Mouse (Mus musculus) intestine, postnatal 0 days (tissue): ENCODE measurements at regions not wholly inside any gene's neighbourhood (a gene's known extent, or its start where the extent isn't known, plus 50 kb on each side); places are given as distances from the start of the nearest gene placed in this dataset.
"Not testable (repeated sequence)": the region's sequence is repeated elsewhere in the genome, so short reads cannot be mapped to it uniquely, and the experiment has no call there.

ENCODE experiments used
- ATAC-seq: fragments of 200-750 bp; cut with Nextera tagmentation; 2 replicates; pipeline ENCODE4 v1.8.0; 2017; ENCODE audit warnings: mild to moderate bottlenecking, moderate TSS enrichment, moderate library complexity
- H3K27ac ChIP-seq: fragments of 300-500 bp; sonication (generic); 2 replicates; pipeline ENCODE4 v1.5.1; 2014; ENCODE audit warnings: mild to moderate bottlenecking, low read depth, low read length, moderate library complexity
- H3K27me3 ChIP-seq: fragments of 300-500 bp; sonication (generic); replicated peaks from 2 replicates; pipeline ENCODE4 v1.6.1; 2014; ENCODE audit warnings: low read length, mixed read lengths; ENCODE audit not compliant: control insufficient read depth, insufficient read depth
- H3K36me3 ChIP-seq: fragments of 300-500 bp; sonication (generic); 2 replicates; pipeline ENCODE4 v1.6.1; 2014; ENCODE audit warnings: mild to moderate bottlenecking, moderate library complexity; ENCODE audit not compliant: control insufficient read depth, insufficient read depth
- H3K4me1 ChIP-seq: fragments of 300-500 bp; sonication (generic); replicated peaks from 2 replicates; pipeline ENCODE4 v1.6.1; 2014; ENCODE audit warnings: antibody characterized with exemption, low read length, mixed read lengths; ENCODE audit not compliant: control insufficient read depth, insufficient read depth
- H3K4me2 ChIP-seq: fragments of 300-500 bp; sonication (generic); replicated peaks from 2 replicates; pipeline ENCODE4 v1.6.1; 2014; ENCODE audit warnings: low read depth, mild to moderate bottlenecking, moderate library complexity
- H3K4me3 ChIP-seq: fragments of 300-500 bp; sonication (generic); 2 replicates; pipeline ENCODE4 v1.5.1; 2014; ENCODE audit warnings: low read depth, low read length
- H3K9ac ChIP-seq: fragments of 300-500 bp; sonication (generic); 2 replicates; pipeline ENCODE4 v1.6.1; 2014; ENCODE audit warnings: mild to moderate bottlenecking, low read depth, low read length
- H3K9me3 ChIP-seq: fragments of 300-500 bp; sonication (generic); 2 replicates; pipeline ENCODE4 v1.6.1; 2016; ENCODE audit warnings: mixed run types; ENCODE audit not compliant: control insufficient read depth
- CTCF ChIP-seq: sonication (generic); IDR thresholded peaks from 2 replicates; pipeline ENCODE4 v1.5.1; 2016; ENCODE audit warnings: low read depth, mild to moderate bottlenecking, control low read depth, antibody characterized with exemption, moderate library complexity
- WGBS: fragments of 180-500 bp; shearing (Covaris S2); extraction: QIAGEN DNeasy Blood & Tissue Kit; methylation state at CpG from one replicate; pipeline ENCODE4 v1.1.7; 2014; 5-methylcytosine and 5-hydroxymethylcytosine counted together

GRCm38 (mm10) chr14:17004714-17005113, 185.8 kb upstream of the Rarb start:
- Histone ChIP-seq H3K4me3 (no peak overlapping the region), H3K27me3 (no peaks in the 10 kb centered on the region), H3K9ac (no peak overlapping the region), H3K4me2 (no peak overlapping the region), H3K4me1 (no peaks in the 10 kb centered on the region), H3K27ac (no peak overlapping the region), H3K9me3 (no peaks in the 10 kb centered on the region), H3K36me3 (no peaks in the 10 kb centered on the region)
- ATAC-seq: no peak
- 61% methylated on average over 1 of the region's 1 CpGs for WGBS
- no peak for TF ChIP-seq CTCF

GRCm38 (mm10) chr14:16996716-16997115, 177.8 kb upstream of the Rarb start:
- Histone ChIP-seq H3K9me3 (no peaks in the 10 kb centered on the region), H3K4me3 (no peak overlapping the region), H3K36me3 (no peaks in the 10 kb centered on the region), H3K9ac (no peak overlapping the region), H3K27ac (no peak overlapping the region), H3K27me3 (no peaks in the 10 kb centered on the region), H3K4me2 (no peak overlapping the region), H3K4me1 (no peaks in the 10 kb centered on the region)
- no peak for ATAC-seq
- WGBS: 79% methylated on average over 2 of the region's 2 CpGs
- no peak for TF ChIP-seq CTCF

DNA sequence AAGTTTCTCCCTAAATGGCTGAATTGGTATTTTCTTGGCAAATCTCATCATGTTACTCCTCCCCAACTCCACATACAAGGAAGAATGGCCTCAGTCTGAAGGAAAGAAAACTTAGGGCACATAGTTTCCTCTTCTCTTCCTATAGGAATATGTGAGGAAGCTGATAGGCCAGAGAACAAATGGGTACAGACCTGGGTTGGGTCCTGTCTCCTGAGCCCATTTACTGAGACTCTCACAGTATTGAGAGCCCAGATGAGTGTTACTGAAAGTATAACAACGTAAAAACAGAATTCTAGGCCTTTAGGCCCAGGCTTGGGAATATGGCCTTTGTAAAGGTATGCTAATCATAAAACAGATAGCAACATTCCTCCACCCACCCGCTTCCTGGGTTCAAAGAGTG, 152.0 kb upstream of the Rarb start:
- not testable (repeated sequence) for H3K4me1 ChIP-seq, H3K36me3 ChIP-seq, H3K27ac ChIP-seq, H3K4me3 ChIP-seq, H3K9me3 ChIP-seq, H3K4me2 ChIP-seq, H3K27me3 ChIP-seq, ATAC-seq, H3K9ac ChIP-seq
- 62% methylated on average over 2 of the region's 2 CpGs for WGBS

GRCm38 (mm10) chr14:16964717-16965391, 145.9 kb upstream of the Rarb start:
- no peaks in the 10 kb centered on the region for H3K4me1 ChIP-seq
- no peak overlapping the region for H3K4me2 ChIP-seq
- H3K9ac ChIP-seq: no peak overlapping the region
- 16% methylated on average over 2 of the region's 2 CpGs for WGBS
- H3K4me3 ChIP-seq: no peak overlapping the region
- no peak overlapping the region for H3K27ac ChIP-seq
- H3K27me3 ChIP-seq: no peaks in the 10 kb centered on the region
- H3K36me3 ChIP-seq: no peaks in the 10 kb centered on the region
- no peaks in the 10 kb centered on the region for H3K9me3 ChIP-seq
- no peak for ATAC-seq
- no peak for TF ChIP-seq CTCF

DNA sequence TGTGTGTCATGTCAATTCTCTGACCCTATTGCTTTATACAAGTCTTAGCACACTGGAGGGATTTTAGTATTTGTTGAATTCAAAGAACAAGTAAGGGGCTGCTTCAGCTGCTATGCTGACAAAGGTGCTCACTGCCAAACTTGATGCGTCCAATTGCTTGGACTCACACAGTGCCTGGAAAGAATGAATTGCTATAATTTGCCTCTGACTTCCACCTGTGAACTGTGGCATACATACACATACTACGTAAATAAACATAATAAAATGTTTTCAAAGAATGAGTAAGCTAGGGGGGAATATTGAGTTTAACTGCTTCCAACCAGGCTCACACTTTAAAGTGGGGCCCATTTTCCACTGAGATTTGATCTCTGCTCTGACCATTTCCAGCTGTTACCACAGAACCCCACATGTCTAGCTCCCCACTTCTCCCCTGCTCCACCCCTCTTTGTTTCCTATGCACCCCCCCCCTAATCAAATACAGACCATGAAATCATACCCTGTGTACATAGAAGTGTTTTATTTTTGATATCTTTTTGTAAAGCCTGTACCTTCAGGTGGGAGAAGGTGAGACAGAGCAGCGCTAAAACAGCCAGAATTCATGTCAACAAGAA, 143.4 kb upstream of the Rarb start:
- no peak for ATAC-seq
- Histone ChIP-seq H3K4me3 (no peak overlapping the region), H3K9ac (no peak overlapping the region), H3K9me3 (no peaks in the 10 kb centered on the region), H3K27ac (no peak overlapping the region), H3K36me3 (no peaks in the 10 kb centered on the region), H3K27me3 (no peaks in the 10 kb centered on the region), H3K4me2 (no peak overlapping the region), H3K4me1 (peaks cover 2% of the 10 kb centered on the region; the same call in 1 of the 2 replicates)
- 82% methylated on average over 3 of the region's 3 CpGs for WGBS
- no peak for TF ChIP-seq CTCF

DNA sequence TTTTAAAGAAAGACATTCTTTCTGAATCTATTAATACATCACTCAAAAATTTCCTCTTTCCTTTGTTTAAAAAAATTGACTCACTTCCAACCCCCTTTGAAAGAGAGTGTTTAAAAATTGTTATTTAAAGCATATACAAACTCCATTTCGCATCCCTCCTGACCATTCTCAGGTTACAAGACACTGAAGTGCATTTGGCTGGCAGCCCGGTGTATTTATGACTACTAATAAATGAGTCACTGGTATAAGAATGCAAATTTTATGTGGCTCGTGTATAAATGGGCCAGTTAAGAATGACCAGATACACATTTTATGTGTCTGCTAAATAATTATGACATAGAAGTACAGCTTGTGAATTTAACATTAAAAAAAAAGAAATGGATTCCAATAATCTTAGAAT, 138.8 kb upstream of the Rarb start:
- Histone ChIP-seq H3K36me3 (no peaks in the 10 kb centered on the region), H3K9me3 (no peaks in the 10 kb centered on the region), H3K27me3 (no peaks in the 10 kb centered on the region), H3K27ac (no peak overlapping the region), H3K4me3 (no peak overlapping the region), H3K4me1 (peaks cover 3% of the 10 kb centered on the region; the same call in 1 of the 2 replicates), H3K9ac (no peak overlapping the region), H3K4me2 (no peak overlapping the region)
- 6% methylated on average over 3 of the region's 3 CpGs for WGBS
- no peak for TF ChIP-seq CTCF
- peak; percentile 80 for ATAC-seq
